Mouse (Mus musculus): ENCODE results near the gene Rela. TPM values are rescaled to one million over a fixed set of nuclear protein-coding genes. Genes with fewer than 3 reads are reported as not detected.
A peak's percentile ranks its signal among the peaks of the same experiment; 100 is the strongest.
"Not testable (repeated sequence)": the region's sequence is repeated elsewhere in the genome, so short reads cannot be mapped to it uniquely, and the experiment has no call there.

The Rela gene
- polyA plus RNA-seq, 1 experiment from 2014 or later: 37.7 TPM

DNA sequence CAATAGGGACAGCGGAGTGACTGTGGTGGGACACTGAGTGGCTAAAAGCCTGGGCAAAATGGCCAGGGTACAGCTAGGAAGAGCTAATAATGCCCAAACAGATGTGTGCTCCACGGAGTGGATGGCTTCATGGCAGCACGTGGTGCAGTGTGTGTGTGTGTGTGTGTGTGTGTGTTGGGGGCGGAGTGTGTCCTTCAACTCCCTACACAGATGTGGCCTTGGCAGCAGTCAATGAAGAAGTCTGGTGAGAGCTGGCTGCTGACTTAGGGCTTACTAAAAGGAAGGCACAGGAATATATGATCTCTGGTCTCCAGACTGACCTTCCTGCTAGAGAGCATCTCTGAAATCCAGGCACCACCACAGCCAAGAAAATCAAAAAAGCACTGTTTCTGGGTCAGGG lies 31.1 kb downstream of the Rela start:
- H3K9me3 ChIP-seq (replicated peaks; ENCODE audit: control insufficient read depth, low read length): no peaks in the 10 kb centered on the region
- WGBS: 87% methylated on average over 4 of the region's 4 CpGs

DNA sequence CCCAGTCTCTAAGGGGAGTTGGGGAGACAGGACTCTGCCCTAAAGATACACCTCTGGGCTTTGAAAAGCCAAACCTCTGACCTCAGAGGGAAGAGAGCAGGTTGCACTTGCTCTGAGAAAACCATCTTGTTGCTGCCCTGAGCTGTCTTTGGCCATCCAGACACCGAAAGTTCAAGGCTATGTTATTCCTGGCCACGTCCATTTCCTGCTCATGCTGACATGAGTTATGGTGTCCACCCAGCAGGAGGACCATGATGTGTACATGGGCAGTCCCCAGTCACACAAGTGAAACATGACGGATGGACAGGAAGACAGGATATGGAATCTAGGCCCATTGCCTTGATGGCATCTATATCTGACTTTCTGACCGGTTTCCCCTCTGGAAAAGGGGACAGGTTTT lies 43.1 kb downstream of the Rela start:
- WGBS: 73% methylated on average over 4 of the region's 4 CpGs

More for the DNA sequence above, 31.1 kb downstream of the Rela start:
- H3K4me3 ChIP-seq (ENCODE audit: low read length): no peak overlapping the region
- no peak overlapping the region for H3K4me2 ChIP-seq (ENCODE audit: low read depth, low read length)
- peaks cover 4% of the 10 kb centered on the region; the same call in 1 of the 2 replicates for H3K4me1 ChIP-seq (ENCODE audit: control insufficient read depth, insufficient read depth, low read length)
- H3K27ac ChIP-seq (ENCODE audit: low read length): no peak overlapping the region
- no peak for ATAC-seq (replicated peaks; ENCODE audit: extremely low read depth, insufficient read depth, low FRiP score)
- no peaks in the 10 kb centered on the region for H3K27me3 ChIP-seq (ENCODE audit: control insufficient read depth, insufficient read depth, low read length)
- peaks cover 56% of the 10 kb centered on the region for H3K36me3 ChIP-seq (ENCODE audit: control insufficient read depth, insufficient read depth)
- H3K9ac ChIP-seq (ENCODE audit: low read length): no peak overlapping the region

DNA sequence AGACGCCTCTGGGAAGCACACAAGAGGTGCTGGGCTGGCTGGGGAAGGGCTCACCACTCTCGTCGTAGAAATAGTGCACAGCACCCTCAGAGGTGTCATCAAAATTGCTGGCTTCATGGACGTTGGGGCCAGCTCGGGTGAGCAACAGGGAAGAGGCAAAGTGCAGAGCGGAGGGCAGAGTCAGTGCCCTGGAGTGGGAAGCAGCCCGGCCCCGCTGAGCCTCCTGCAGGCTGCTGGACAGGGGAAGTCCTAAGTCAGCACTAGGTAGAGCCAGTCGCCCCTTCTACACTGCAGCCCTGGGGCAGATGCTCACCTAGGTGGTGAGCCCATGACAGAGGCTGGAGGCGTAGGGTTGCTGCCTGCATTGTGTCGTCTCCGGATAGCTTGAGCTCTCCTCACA lies 47.0 kb downstream of the Rela start:
- Histone ChIP-seq H3K27ac (ENCODE audit: low read length) (no peak overlapping the region), H3K4me1 (ENCODE audit: control insufficient read depth, insufficient read depth, low read length) (peaks cover 7% of the 10 kb centered on the region), H3K4me2 (ENCODE audit: low read depth, low read length) (no peak overlapping the region), H3K4me3 (ENCODE audit: low read length) (no peak overlapping the region), H3K27me3 (ENCODE audit: control insufficient read depth, insufficient read depth, low read length) (no peaks in the 10 kb centered on the region), H3K36me3 (ENCODE audit: control insufficient read depth, insufficient read depth) (peaks cover 55% of the 10 kb centered on the region), H3K9me3 (replicated peaks; ENCODE audit: control insufficient read depth, low read length) (no peaks in the 10 kb centered on the region), H3K9ac (ENCODE audit: low read length) (no peak overlapping the region)
- WGBS: 91% methylated on average over 12 of the region's 12 CpGs
- no peak for ATAC-seq (replicated peaks; ENCODE audit: extremely low read depth, insufficient read depth, low FRiP score)

More for the DNA sequence above, 43.1 kb downstream of the Rela start:
- no peak for ATAC-seq (replicated peaks; ENCODE audit: extremely low read depth, insufficient read depth, low FRiP score)
- no peak overlapping the region for H3K9ac ChIP-seq (ENCODE audit: low read length)
- H3K4me3 ChIP-seq (ENCODE audit: low read length): no peak overlapping the region
- H3K27ac ChIP-seq (ENCODE audit: low read length): no peak overlapping the region
- H3K27me3 ChIP-seq (ENCODE audit: control insufficient read depth, insufficient read depth, low read length): no peaks in the 10 kb centered on the region
- peaks cover 75% of the 10 kb centered on the region for H3K36me3 ChIP-seq (ENCODE audit: control insufficient read depth, insufficient read depth)
- no peaks in the 10 kb centered on the region for H3K4me1 ChIP-seq (ENCODE audit: control insufficient read depth, insufficient read depth, low read length)
- no peaks in the 10 kb centered on the region for H3K9me3 ChIP-seq (replicated peaks; ENCODE audit: control insufficient read depth, low read length)
- no peak overlapping the region for H3K4me2 ChIP-seq (ENCODE audit: low read depth, low read length)

DNA sequence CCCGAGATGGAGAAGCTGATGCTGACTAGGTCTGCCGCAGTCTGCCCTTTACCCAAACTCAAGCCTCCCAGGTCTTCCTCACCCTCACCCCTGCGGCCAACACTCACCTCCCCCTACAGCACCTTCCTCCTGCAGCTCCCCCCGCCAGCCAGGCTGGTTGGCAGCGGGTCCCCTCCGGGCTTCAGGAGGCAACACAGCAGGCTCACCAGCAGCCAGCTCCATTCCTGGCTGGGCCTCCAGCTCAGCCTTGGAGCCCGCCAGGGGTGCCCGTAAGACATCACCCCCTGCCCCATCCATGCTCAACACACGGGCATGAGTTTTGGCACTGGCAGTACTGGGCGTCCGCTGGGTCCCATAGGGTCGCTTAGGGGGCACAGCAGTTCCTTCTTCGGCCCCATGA lies 47.7 kb downstream of the Rela start:
- Histone ChIP-seq H3K9ac (ENCODE audit: low read length) (no peak overlapping the region), H3K27me3 (ENCODE audit: control insufficient read depth, insufficient read depth, low read length) (no peaks in the 10 kb centered on the region), H3K4me2 (ENCODE audit: low read depth, low read length) (no peak overlapping the region), H3K4me3 (ENCODE audit: low read length) (no peak overlapping the region), H3K36me3 (ENCODE audit: control insufficient read depth, insufficient read depth) (peaks cover 49% of the 10 kb centered on the region), H3K27ac (ENCODE audit: low read length) (no peak overlapping the region), H3K4me1 (ENCODE audit: control insufficient read depth, insufficient read depth, low read length) (peaks cover 7% of the 10 kb centered on the region), H3K9me3 (replicated peaks; ENCODE audit: control insufficient read depth, low read length) (no peaks in the 10 kb centered on the region)
- 95% methylated on average over 13 of the region's 13 CpGs for WGBS
- ATAC-seq (replicated peaks; ENCODE audit: extremely low read depth, insufficient read depth, low FRiP score): no peak

DNA sequence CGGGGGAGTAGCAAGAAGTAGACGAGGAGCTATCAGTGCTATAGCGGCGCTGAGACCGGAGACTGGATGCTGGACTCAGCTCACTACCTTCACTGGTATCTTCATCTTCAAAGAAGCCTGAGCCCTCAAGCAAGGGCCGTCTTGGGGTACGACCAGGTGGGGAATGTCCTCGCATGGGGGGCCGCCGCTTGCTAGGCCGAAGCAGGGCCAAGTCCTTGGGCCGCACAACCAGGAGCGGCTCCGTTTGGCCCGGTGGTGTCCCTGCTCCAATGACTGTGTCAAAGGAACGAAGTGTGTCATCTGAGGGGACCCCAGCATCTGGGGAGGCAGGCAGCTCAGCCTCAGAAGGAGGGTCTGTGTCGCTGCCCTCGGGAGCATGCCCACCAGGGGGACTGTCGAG lies 48.1 kb downstream of the Rela start:
- Histone ChIP-seq H3K27me3 (ENCODE audit: control insufficient read depth, insufficient read depth, low read length) (no peaks in the 10 kb centered on the region), H3K9me3 (replicated peaks; ENCODE audit: control insufficient read depth, low read length) (no peaks in the 10 kb centered on the region), H3K4me3 (ENCODE audit: low read length) (no peak overlapping the region), H3K27ac (ENCODE audit: low read length) (no peak overlapping the region), H3K9ac (ENCODE audit: low read length) (no peak overlapping the region), H3K4me2 (ENCODE audit: low read depth, low read length) (no peak overlapping the region), H3K4me1 (ENCODE audit: control insufficient read depth, insufficient read depth, low read length) (peaks cover 9% of the 10 kb centered on the region), H3K36me3 (ENCODE audit: control insufficient read depth, insufficient read depth) (peaks cover 49% of the 10 kb centered on the region)
- no peak for ATAC-seq (replicated peaks; ENCODE audit: extremely low read depth, insufficient read depth, low FRiP score)
- 94% methylated on average over 19 of the region's 19 CpGs for WGBS

DNA sequence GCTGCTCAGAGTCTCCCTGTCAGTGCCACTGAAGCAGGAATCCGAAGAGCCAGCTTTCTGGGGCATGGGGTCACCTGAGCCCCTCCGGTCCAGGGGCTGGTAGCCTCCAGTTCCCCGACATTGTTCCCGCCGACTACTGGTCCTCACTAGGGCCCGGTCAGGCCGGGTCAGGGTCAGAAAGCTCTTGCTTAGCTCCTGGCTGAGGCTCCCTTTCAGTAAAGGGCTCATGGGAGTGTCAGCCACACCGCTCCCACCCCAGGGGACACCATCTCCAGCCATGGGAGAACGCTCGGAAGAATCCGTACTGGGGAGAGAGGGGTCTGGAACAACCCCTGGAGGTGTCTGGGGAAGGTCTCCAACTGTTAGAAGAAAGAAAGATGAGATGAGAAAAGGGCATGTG lies 48.6 kb downstream of the Rela start:
- no peaks in the 10 kb centered on the region for H3K27me3 ChIP-seq (ENCODE audit: control insufficient read depth, insufficient read depth, low read length)
- ATAC-seq (replicated peaks; ENCODE audit: extremely low read depth, insufficient read depth, low FRiP score): no peak
- peaks cover 49% of the 10 kb centered on the region for H3K36me3 ChIP-seq (ENCODE audit: control insufficient read depth, insufficient read depth)
- H3K4me3 ChIP-seq (ENCODE audit: low read length): no peak overlapping the region
- WGBS: 94% methylated on average over 11 of the region's 11 CpGs
- no peak overlapping the region for H3K4me2 ChIP-seq (ENCODE audit: low read depth, low read length)
- H3K9ac ChIP-seq (ENCODE audit: low read length): no peak overlapping the region
- H3K4me1 ChIP-seq (ENCODE audit: control insufficient read depth, insufficient read depth, low read length): peaks cover 14% of the 10 kb centered on the region
- no peaks in the 10 kb centered on the region for H3K9me3 ChIP-seq (replicated peaks; ENCODE audit: control insufficient read depth, low read length)
- no peak overlapping the region for H3K27ac ChIP-seq (ENCODE audit: low read length)

DNA sequence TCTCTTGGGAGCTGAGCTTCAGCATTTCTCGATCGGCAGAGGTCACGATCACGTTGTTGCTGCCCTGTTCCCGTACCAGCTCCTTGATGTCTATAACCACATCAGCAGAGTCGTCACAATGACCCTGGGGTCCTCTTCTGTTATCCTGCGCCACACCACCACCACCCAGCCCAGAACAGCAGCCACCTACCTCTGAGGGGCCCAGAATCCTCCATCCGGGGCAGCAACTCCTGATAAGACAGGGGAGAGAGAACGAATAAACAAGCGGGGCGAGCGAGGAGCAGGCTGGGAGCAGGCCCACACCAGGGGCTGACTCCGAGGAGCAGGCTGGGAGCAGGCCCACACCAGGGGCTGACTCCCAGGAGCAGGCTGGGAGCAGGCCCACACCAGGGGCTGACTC lies 49.2 kb downstream of the Rela start:
- no peak for ATAC-seq (replicated peaks; ENCODE audit: extremely low read depth, insufficient read depth, low FRiP score)
- H3K9me3 ChIP-seq (replicated peaks; ENCODE audit: control insufficient read depth, low read length): no peaks in the 10 kb centered on the region
- H3K27me3 ChIP-seq (ENCODE audit: control insufficient read depth, insufficient read depth, low read length): no peaks in the 10 kb centered on the region
- no peak overlapping the region for H3K4me2 ChIP-seq (ENCODE audit: low read depth, low read length)
- no peak overlapping the region for H3K9ac ChIP-seq (ENCODE audit: low read length)
- H3K27ac ChIP-seq (ENCODE audit: low read length): no peak overlapping the region
- H3K4me1 ChIP-seq (ENCODE audit: control insufficient read depth, insufficient read depth, low read length): peaks cover 17% of the 10 kb centered on the region
- H3K36me3 ChIP-seq (ENCODE audit: control insufficient read depth, insufficient read depth): peaks cover 43% of the 10 kb centered on the region
- H3K4me3 ChIP-seq (ENCODE audit: low read length): no peak overlapping the region
- WGBS: 79% methylated on average over 13 of the region's 13 CpGs

DNA sequence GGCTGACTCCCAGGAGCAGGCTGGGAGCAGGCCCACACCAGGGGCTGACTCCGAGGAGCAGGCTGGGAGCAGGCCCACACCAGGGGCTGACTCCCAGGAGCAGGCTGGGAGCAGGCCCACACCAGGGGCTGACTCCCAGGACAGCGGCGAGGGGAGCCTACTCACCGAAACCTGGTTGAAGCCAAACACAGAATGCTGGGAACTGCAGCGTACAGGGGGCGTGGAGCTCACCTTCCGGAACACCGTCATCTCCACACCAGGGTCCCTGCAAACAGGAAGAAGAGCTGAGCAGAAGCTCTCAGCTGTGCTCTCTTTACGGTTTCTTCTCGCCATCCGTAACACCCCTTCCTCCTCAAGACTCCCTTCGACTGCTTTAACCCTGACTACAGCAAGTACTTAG lies 49.7 kb downstream of the Rela start:
- H3K4me2 ChIP-seq (ENCODE audit: low read depth, low read length); H3K4me3 ChIP-seq (ENCODE audit: low read length); H3K27me3 ChIP-seq (ENCODE audit: control insufficient read depth, insufficient read depth, low read length); H3K9me3 ChIP-seq (replicated peaks; ENCODE audit: control insufficient read depth, low read length); ATAC-seq (replicated peaks; ENCODE audit: extremely low read depth, insufficient read depth, low FRiP score); H3K27ac ChIP-seq (ENCODE audit: low read length): not testable (repeated sequence)
- H3K9ac ChIP-seq (ENCODE audit: low read length): peak overlapping the region; percentile 8; the same call in 1 of the 2 replicates
- peaks cover 17% of the 10 kb centered on the region for H3K4me1 ChIP-seq (ENCODE audit: control insufficient read depth, insufficient read depth, low read length)
- H3K36me3 ChIP-seq (ENCODE audit: control insufficient read depth, insufficient read depth): peaks cover 38% of the 10 kb centered on the region
- WGBS: 92% methylated on average over 11 of the region's 12 CpGs

DNA sequence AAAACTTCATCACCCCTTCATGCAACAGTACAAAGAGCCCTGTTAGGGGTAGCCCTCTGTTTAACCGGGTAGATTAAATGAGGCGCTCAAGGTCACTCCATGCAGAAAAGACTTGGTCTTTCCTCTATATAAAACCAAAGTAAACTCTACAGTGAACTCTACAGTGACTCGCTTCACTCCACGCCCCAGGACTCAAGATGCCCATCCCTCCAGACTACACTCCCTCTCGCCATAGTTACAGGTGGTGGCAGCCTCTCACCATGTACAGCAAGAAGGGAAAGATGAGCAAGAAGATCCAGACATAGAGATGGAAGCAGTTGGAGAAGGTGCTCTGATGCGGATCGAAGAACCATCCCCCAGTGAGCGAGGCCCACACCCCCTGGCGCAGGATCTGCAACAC lies 50.5 kb downstream of the Rela start:
- Histone ChIP-seq H3K36me3 (ENCODE audit: control insufficient read depth, insufficient read depth) (peaks cover 30% of the 10 kb centered on the region), H3K27ac (ENCODE audit: low read length) (peak overlapping the region; percentile 94; the same call in 1 of the 2 replicates)
- 22% methylated on average over 9 of the region's 9 CpGs for WGBS

More for the DNA sequence above, 50.5 kb downstream of the Rela start:
- ATAC-seq (replicated peaks; ENCODE audit: extremely low read depth, insufficient read depth, low FRiP score): no peak
- H3K4me2 ChIP-seq (ENCODE audit: low read depth, low read length): peak overlapping the region; percentile 99
- peak overlapping the region; percentile 89 for H3K9ac ChIP-seq (ENCODE audit: low read length)
- no peaks in the 10 kb centered on the region for H3K9me3 ChIP-seq (replicated peaks; ENCODE audit: control insufficient read depth, low read length)
- no peaks in the 10 kb centered on the region for H3K27me3 ChIP-seq (ENCODE audit: control insufficient read depth, insufficient read depth, low read length)
- peaks cover 21% of the 10 kb centered on the region for H3K4me1 ChIP-seq (ENCODE audit: control insufficient read depth, insufficient read depth, low read length)
- H3K4me3 ChIP-seq (ENCODE audit: low read length): peak overlapping the region; percentile 77

Measured in heart, embryonic 16.5 days (tissue).